Mouse (Mus musculus) thymus, postnatal 4 days (tissue): ENCODE data around the gene Raet1e.
"Not testable (repeated sequence)": the region's sequence is repeated elsewhere in the genome, so short reads cannot be mapped to it uniquely, and the experiment has no call there.

Experiments used
- DNase-seq: peaks from one replicate; pipeline ENCODE4 v3.0.0; 2021

Gene Raet1e

GRCm38 (mm10) chr10:22165328-22166003 is 7.1 kb downstream of the Raet1e start:
- DNase-seq: not testable (repeated sequence)

GRCm38 (mm10) chr10:22166025-22166424 is 7.7 kb downstream of the Raet1e start:
- DNase-seq: not testable (repeated sequence)

- not testable (repeated sequence) for DNase-seq
Measured at GRCm38 (mm10) chr10:22167061-22167460, 8.7 kb downstream of the Raet1e start.

GRCm38 (mm10) chr10:22169116-22169515 is 10.7 kb downstream of the Raet1e start:
- not testable (repeated sequence) for DNase-seq

GRCm38 (mm10) chr10:22172431-22173334 is 14.3 kb downstream of the Raet1e start:
- DNase-seq: not testable (repeated sequence)

- not testable (repeated sequence) for DNase-seq
Measured at GRCm38 (mm10) chr10:22173335-22174189, 15.2 kb downstream of the Raet1e start.

- DNase-seq: not testable (repeated sequence)
Measured at GRCm38 (mm10) chr10:22174190-22174487, 15.8 kb downstream of the Raet1e start.

- not testable (repeated sequence) for DNase-seq
Measured at GRCm38 (mm10) chr10:22176515-22176914, 18.1 kb downstream of the Raet1e start.

- DNase-seq: not testable (repeated sequence)
Measured at GRCm38 (mm10) chr10:22191035-22191434, 32.7 kb downstream of the Raet1e start.

GRCm38 (mm10) chr10:22201352-22201751 is 43.0 kb downstream of the Raet1e start:
- not testable (repeated sequence) for DNase-seq

- DNase-seq: not testable (repeated sequence)
Measured at GRCm38 (mm10) chr10:22202784-22203583, 44.6 kb downstream of the Raet1e start.

- not testable (repeated sequence) for DNase-seq
Measured at GRCm38 (mm10) chr10:22206443-22206842, 48.1 kb downstream of the Raet1e start.

- peak; percentile 60 for DNase-seq
Measured at GRCm38 (mm10) chr10:22212012-22212696, 53.8 kb downstream of the Raet1e start.

GRCm38 (mm10) chr10:22223474-22224349 is 65.3 kb downstream of the Raet1e start:
- not testable (repeated sequence) for DNase-seq

GRCm38 (mm10) chr10:22265060-22265459 is 106.7 kb downstream of the Raet1e start:
- no peak for DNase-seq

- not testable (repeated sequence) for DNase-seq
Measured at GRCm38 (mm10) chr10:22270879-22271786, 112.8 kb downstream of the Raet1e start.

- peak; percentile 17 for DNase-seq
Measured at GRCm38 (mm10) chr10:22272914-22273683, 114.7 kb downstream of the Raet1e start.

- peak; percentile 13 for DNase-seq
Measured at GRCm38 (mm10) chr10:22273684-22274305, 115.4 kb downstream of the Raet1e start.
